Mouse (Mus musculus) CD4-positive helper T cell, adult 2 months (primary cell): ENCODE data around the gene Alppl2.

Experiments used
- DNase-seq: peaks from one replicate; pipeline ENCODE4 v3.0.0-alpha.2; 2012; ENCODE audit warnings: low read depth, missing footprints, low spot score

Alppl2 gene

DNA sequence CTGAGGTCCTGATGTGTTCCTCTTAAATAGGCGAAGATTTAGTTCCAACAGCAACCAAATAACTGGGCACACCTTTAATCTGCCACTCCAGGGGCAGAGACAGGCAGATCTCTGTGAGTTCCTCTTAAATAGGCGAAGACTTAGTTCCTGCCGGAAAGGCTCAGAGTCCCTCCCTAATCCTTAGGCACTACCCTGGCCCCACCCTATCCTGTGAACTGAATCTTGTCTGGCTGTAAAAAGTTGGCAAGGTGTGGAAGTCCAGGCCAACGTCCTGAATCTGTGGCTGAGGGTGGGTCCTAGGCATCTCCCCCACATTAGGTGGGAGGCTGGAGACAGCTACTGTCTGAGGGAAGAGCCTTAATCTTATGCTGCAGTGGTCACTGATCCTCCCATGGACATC, at the start of gene Alppl2:
TSS of gene Alppl2 (minus strand) at position 101 of the 400 bp plus-strand sequence.
- no peak for DNase-seq

DNA sequence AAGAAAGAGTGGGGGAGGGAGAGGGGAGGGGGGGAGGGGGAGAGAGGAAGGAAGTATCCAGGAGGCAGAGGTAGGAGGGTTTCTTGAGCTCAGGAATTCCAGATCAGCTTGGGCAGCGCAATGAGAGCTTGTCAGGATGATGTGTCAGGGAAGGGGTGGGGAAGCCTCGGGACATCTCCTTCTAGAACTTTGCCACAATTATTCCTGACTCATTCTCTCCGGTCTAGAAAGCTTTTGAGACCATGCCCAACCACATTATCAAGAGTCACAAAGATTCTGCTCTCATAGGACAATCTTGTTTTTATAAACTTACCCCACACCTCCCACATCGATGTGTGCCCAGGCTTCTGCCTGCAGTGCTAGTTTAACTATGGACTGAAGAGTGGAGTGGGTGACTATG, 42.1 kb upstream of the Alppl2 start:
- no peak for DNase-seq

DNA sequence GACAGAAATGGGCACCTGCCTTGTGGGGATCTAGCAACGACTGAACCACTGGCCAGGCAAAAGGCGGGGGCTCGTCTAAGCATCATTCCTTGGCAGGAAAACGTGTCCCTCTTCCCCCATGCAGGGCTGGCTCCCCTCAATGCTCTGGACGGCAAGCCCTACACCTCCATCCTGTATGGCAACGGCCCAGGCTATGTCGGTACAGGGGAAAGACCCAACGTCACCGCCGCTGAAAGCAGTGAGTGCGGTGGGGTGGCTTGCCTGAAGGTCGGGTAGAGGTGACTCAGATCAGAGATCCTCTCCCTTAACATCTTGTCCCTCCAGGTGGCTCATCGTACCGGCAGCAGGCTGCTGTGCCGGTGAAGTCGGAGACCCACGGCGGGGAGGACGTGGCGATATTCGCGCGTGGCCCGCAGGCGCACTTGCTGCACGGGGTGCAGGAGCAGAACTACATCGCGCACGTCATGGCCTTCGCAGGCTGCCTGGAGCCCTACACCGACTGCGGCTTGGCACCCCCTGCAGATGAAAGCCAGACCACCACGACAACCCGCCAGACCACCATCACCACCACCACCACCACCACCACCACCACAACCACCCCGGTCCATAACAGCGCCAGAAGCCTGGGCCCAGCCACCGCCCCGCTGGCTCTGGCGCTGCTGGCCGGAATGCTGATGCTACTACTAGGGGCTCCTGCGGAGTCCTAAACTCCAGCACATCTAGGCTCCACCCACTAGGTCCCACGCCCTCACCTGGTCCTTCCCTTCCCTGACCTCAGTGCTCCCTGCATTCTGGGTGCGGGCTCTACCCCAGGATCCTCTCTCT, 37.7 kb upstream of the Alppl2 start:
- no peak for DNase-seq

DNA sequence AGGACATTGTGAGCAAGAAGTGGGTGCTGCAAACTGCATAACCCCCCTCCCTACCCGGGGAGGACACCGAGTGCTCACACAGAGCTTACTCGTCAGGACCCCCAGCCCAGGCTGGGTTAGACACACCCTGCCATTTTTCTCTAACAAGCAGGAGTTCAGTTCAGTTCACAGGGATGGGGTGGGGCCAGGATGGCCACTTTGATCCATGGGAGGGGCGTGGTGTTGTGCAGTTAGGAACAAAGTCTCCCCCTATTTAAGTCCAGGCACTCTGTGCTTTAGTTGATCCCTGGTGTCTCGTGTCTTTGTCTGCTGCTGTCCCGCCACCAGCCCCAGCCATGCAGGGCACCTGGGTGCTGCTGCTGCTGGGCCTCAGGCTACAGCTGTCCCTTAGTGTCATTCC, 34.9 kb upstream of the Alppl2 start, which contains the start of gene Akp3:
TSS of gene Akp3 (plus strand) at position 301 of the 400 bp plus-strand sequence.
- DNase-seq = no peak

DNA sequence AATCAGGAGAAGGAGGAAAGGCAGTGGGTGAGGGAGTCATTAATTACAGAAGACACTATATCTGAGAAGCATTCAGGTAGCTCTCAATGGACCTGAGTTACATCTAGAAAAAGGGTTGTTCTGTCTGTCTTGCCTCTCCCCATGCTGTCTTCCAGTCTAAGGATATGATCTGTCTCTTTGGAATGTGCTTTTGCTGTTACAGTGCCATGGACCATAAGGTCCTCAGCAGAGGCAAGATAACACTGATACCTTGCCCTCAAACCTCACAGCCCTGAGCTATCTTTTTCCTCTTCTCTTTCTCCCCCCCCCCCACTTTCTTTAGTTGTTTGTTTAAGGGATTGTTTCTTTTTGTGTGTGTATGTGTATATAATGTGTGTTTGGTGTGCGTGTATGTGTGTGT, 25.1 kb upstream of the Alppl2 start:
- DNase-seq = no peak

DNA sequence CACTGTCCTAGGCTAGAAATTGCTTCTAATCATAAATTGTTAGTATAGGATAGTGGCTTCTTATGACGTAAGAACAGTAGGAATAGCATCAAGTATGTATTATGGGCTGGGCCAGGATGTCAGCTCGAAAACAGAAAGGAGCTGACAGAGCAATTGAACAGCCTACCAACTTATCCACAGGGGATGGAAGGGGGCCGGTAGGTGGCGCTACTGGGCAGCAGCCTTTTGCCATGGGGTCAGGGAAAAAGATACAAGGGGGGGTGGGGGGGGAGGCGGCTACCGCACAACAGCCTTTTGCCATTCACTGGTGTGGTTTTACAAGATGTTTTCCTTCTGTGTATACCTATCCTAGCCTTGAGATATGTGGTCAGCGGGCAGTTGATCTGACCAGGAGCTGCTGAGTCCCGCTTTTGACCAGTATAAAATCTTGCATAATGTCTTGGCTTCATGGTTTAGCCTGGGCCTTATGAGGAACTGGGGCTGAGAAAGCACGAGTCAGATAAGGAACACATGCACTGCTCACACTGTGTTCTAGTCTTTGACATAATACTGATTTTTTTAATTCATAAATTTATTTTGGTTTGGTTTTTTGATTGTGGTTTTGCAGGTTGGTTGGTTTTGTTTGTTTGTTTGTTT, 22.1 kb upstream of the Alppl2 start:
- DNase-seq = peak; percentile 12

DNA sequence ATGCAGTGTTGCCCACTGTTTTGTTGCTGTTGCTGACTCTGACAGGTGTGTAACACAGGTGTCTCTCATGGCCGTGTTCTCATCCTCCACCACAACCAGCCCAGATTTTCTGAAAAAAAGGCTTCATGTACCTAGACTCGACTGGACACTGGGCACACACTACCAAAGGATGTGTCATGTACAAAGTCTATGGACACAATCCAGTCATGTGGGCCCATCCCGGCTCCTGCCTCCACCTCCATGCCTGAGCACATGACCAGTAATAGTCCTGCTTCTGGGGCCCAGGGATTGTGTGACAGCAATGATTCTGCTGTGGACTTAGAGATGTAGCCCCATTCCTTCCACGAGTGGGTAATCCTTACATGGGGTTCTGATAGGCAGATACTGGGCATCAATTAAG, 18.8 kb upstream of the Alppl2 start:
- no peak for DNase-seq

DNA sequence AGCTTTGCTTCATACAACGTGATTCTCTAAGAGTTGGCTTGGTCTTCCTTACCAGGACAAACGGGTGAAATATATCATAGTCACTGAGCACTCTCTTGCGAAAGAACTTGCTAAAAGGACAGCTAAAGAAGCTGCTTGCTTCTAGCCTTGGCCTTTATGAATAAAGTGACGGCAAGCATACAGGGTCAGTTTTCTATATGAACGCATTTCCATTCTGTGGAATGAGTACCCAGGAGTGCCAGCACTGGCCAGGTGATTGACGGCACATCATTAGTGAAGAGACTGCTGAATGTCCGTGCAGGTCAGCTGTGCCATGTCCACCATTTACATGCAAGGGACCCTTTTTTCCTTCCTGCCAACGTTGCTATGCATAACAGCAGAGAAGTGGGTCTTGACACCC, 16.8 kb upstream of the Alppl2 start:
- DNase-seq = no peak

DNA sequence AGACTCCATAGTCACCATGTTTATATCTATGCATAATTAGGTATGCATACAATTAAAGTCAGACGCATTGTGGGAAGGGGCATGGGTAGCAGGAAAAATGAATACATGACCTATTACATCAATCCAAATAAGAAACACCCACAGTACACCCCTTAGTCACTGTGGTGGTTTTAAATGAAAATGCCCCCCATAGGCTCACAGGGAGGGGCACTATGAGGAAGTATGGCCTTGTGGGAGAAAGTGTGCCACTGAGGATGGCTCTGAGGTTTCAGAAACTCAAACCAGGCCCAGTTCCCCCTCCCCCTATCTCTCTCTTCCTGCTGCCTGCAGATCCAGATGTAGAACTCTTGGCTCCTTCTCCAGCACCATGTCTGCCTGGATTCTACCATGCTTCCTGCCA, 14.2 kb upstream of the Alppl2 start:
- no peak for DNase-seq

DNA sequence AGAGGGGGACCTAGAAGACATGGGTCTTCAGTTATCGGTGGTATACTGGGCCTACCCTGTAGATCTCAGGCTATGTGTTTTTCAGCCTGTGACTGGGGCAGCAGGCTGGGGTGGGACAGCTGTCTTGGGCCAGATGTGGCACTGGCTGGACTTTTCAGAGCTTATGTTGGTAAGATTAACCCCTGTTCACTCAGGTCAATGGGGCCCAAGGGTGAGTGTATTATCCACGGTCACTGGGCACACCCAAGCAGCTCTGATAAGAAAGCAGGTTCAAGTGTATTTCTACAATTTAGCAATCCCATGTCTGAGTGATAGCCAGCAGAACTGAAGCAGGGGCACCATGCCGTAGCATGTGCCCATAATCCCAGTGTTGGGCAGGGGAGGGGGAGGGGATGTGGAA, 12.4 kb upstream of the Alppl2 start:
- no peak for DNase-seq

DNA sequence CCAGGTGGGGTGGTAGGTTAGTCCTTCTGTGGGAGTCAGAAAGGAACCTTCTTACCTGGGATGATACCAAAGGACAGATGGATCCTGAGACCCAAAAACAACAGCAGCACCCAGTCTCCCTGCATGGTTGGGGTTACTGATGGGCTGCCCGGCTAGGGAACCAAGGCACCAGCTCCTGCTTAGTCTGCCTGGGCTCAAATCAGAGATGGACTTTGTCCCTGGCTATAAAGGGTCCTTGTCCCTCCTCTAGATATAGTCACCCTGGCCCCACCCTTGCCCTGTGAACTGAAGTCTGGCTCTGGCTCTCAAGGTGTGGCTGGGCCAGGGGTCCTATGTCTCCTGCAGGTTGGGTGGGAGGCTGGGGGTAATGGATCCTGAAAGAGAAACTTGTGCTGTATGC, 11.7 kb upstream of the Alppl2 start, which contains the start of gene Alpi:
TSS of gene Alpi (minus strand) at position 196 of the 400 bp plus-strand sequence.
- no peak for DNase-seq

DNA sequence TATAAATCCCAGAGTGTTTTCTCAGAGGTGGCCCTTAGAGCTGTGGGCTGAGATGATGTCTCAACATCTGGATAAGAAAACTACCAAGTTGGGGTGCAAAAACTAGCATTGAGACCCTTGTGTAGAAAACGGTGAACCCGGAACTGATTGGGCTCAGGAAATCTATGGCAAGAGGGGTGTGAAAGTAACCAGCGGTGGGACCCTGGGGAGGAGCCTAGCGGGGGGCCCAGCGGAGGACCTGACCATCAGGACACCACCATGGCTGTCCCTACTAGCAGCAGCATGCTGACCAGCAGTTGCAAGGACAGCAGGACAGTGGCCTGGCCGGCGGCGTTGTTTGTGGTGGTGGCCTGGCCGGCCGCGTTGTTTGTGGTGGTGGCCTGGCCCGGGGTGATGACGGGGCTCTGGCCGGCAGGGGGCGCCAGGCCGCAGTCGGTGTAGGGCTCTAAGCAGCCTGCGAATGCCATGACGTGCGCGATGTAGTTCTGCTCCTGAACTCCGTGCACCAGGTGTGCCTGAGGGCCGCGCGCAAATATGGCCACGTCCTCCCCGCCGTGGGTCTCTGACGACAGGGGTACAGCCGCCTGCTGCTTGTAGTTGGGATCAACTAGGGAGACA, 8.7 kb upstream of the Alppl2 start:
- DNase-seq = peak; percentile 45

DNA sequence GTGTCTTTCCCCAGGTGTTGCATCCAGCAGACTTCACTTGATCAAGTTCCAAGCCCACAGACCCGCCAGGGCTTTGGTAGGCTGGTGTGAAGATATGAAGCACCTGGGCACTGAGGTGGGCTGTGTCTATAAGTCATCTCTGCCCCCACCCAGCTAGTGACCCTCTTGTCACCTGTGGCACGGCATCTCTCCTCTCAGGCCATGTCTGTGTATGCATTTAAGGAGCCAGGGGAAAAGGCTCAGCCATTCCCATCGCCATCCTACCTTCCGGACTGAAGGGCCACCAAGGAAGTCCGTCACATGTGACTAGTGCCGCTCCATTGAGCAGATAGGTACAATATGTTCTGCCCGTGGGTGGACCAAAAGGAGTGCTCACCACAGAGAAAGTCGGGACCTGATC, 5.9 kb upstream of the Alppl2 start:
- no peak for DNase-seq

DNA sequence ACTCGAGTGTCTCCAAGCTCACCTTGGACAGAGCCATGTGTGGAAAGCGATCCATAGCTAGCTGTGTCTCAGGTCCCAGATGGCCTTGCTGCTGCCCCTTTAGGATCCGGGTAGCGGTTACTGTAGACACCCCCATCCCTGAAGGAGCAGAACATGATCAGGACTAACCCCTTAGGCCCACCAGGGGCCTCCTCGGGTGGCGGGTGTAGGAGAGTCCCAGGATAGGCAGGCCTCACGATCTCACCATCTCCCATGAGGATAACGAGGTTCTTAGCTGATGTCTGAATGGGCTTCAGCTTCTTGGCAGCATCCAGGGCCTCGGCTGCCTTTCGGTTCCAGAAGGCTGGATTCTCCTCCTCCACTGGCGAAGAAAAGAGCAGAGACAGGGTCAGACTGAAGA, 477 bp downstream of the Alppl2 start:
- no peak for DNase-seq

DNA sequence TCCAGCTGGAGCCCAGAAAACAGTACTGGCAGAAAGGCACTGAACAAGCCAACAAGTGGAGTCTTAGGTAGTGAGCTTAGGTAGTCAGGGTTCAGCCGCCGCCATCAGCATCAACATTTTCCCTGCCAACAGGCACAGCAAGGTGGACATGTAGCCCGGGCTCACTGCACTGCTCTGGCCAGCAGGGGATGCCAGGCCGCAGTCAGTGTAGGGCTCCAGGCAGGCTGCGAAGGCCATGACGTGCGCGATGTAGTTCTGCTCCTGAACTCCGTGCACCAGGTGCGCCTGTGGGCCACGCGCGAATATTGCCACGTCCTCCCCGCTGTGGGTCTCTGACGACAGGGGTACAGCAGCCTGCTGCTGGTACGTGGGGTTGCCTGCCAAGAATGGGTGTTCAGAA, 2.8 kb downstream of the Alppl2 start:
- no peak for DNase-seq

DNA sequence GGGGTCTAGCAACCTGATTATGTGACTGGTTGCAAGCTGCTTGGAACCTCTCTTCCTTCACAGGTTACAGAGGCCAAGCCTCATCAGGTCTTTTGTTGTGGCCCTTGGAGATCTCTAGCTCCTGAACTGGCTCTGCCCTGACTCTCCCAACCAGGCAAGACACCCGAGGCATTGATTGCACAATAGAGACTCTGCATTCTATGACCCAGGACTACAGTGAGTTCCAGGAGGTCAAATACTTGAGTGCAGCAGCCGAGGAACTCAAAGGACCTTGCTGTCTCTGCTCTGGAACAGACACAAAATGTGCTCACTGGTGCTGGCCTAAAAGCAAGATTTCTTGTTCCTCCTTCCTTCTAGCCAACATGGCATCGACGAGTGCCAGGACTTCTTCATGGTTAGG, 3.5 kb downstream of the Alppl2 start:
- no peak for DNase-seq

DNA sequence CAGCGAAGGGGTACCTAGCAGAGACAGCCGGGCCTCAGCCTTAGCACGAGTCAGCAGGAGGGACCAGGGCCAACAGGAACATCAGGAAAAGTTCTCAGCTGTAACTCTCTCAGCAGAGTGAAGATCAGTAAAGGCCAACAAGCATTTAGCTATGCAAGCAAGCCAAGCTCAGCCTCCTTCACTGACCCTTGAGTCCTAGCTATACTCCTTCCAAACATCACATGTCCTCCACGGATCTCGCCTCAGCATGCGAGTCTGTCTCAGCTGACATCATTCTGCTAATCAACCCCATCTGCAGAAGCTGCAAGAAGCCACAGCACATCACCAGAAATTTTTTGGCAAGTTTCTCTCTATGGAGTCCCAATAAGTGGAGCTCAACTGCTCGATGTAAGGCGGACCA, 16.0 kb downstream of the Alppl2 start:
- DNase-seq = no peak

DNA sequence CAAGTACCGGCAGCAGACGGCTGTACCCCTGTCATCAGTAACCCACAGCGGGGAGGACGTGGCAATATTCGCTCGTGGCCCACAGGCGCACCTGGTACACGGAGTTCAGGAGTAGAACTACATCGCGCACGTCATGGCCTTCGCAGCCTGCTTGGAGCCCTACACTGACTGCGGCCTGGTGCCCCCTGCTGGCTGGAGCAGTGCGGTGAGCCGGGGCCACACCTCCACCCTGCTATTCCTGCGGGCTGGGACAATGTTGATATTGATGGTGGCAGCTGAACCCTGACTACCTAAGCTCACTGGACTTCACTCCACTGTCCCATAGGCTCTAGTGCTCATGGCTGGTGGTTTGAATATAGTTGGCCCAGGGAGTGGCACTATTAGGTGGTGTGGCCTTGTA, 19.0 kb downstream of the Alppl2 start:
- peak; percentile 17 for DNase-seq

DNA sequence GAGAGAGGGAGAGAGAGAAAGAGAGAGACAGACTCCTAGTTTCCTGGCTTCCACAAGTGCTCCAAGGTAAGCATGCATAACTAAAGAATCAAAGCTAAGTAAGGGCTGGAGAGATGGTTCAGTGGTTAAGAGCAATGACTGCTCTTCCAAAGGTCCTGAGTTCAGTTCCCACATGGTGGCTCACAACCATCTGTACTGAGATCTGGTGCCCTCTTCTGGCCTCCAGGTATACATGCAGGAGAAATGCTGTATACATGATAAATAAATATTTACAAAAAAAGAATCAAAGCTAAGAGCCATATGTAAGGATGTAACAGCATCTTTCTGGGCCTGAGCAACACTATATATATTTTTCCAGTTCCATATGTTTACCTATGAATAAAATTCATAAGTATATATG, 28.8 kb downstream of the Alppl2 start:
- DNase-seq = no peak

DNA sequence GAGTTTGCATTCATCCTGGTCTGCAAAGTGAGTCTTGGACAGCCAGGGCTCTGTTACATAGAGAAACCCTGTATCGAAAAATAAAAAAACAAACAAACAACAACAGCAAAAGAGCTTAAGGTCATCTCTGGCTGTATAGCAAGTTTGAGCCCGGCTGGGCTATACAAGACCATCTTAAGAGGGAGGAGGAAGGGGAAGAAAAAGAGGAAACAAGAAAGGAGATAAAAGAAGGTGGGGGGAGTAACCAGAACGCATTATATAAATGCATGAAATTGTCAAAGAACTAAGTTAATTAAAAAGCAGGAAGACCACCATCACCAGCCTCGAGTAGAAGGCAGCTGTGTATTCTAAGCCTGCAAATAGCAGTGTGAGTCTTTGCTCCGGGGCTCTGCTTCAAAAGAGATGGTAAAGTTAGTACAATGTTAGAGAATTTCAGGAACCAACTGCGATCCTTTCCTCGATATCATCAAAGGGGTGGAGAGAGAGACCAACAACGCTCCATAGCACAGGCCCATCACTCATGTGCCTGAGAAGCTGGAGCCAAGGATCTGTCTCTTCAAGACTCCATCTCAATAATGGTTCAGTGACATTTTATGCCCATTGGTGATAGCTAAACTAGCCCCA, 30.6 kb downstream of the Alppl2 start:
- no peak for DNase-seq

DNA sequence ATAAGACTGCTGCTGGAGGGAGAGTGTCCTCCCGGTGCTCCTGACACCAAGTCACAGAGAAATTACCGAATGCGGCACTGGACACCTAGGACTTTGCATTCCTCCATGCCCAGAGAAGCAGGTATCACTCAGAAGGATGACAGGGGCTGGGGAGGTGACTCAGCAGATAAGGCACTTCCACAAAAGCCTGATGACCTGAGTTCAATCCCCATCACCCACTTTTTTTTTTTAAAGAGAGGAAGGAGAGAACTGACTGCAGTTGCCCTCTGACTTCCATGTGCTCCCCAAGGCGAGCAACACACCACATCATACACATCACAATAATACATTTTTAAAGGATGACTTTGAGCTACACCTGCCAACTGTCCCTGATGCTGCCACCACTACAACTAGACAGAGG, 32.7 kb downstream of the Alppl2 start:
- DNase-seq = no peak

DNA sequence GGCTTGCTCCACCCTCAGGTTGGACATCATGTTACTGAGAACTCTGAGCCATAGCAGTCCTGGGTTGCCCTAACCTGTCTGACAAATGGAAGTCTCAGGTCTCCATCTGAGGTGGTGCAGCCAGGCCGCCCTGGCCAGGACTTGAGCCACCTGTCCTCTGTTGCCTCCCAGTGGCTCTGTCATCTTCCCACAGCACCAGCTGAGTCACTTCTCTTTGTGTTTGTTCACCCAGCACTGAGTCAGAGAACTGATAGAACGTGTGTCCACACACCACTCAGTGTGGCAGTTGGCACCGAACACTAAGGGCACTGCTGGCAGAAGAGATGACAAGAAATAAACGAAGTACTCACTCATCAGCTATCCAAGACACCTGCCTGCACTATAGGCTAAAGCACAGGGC, 38.4 kb downstream of the Alppl2 start:
- DNase-seq = no peak
